Mouse (Mus musculus) liver, adult 2 months (tissue): Measurements from ENCODE around the gene Ninj2. TPM values are rescaled to one million over a fixed set of nuclear protein-coding genes. Genes with fewer than 3 reads are reported as not detected.
"Not testable (repeated sequence)": the region's sequence is repeated elsewhere in the genome, so short reads cannot be mapped to it uniquely, and the experiment has no call there.

ENCODE experiments used
- DNase-seq: peaks from one replicate; pipeline ENCODE4 v3.0.0-alpha.2; 2011; ENCODE audit warnings: low read depth, low spot score; ENCODE audit errors: extremely low read depth
- H3K27ac ChIP-seq: fragments of 200-500 bp; replicated peaks from 2 replicates; pipeline ENCODE4 v1.5.1; 2012; ENCODE audit warnings: low read depth, mild to moderate bottlenecking, control low read depth, inconsistent platforms, low read length; ENCODE audit not compliant: insufficient read depth
- H3K27me3 ChIP-seq: fragments of 200-500 bp; 2 replicates; pipeline ENCODE4 v1.6.1; 2012; ENCODE audit warnings: mild to moderate bottlenecking, moderate library complexity, low read length, inconsistent platforms; ENCODE audit not compliant: control insufficient read depth, insufficient read depth
- H3K36me3 ChIP-seq: fragments of 200-500 bp; 2 replicates; pipeline ENCODE4 v1.6.1; 2012; ENCODE audit warnings: low read length, inconsistent platforms; ENCODE audit not compliant: control insufficient read depth, insufficient read depth
- H3K4me1 ChIP-seq: fragments of 200-500 bp; 2 replicates; pipeline ENCODE4 v1.6.1; 2011; ENCODE audit warnings: low read length; ENCODE audit not compliant: control insufficient read depth, insufficient read depth
- H3K4me3 ChIP-seq: fragments of 200-500 bp; 2 replicates; pipeline ENCODE4 v1.5.1; 2011; ENCODE audit warnings: low read depth, mild to moderate bottlenecking, control low read depth, low read length, moderate library complexity; ENCODE audit not compliant: insufficient read depth
- H3K79me2 ChIP-seq: fragments of 200-500 bp; 2 replicates; pipeline ENCODE4 v1.6.1; 2012; ENCODE audit warnings: inconsistent platforms, mild to moderate bottlenecking, low read length, moderate library complexity; ENCODE audit not compliant: control insufficient read depth, insufficient read depth
- H3K9ac ChIP-seq: fragments of 200-500 bp; 2 replicates; pipeline ENCODE4 v1.6.1; 2012; ENCODE audit warnings: low read depth, mild to moderate bottlenecking, control low read depth, inconsistent platforms, low read length
- CTCF ChIP-seq: fragments of 200-500 bp; IDR thresholded peaks from 2 replicates; pipeline ENCODE4 v1.5.1; 2011; ENCODE audit warnings: low read depth, low read length, control low read depth
- POLR2A ChIP-seq: fragments of 200-500 bp; IDR thresholded peaks from 2 replicates; pipeline ENCODE4 v1.6.1; 2011; ENCODE audit warnings: low read length, control low read depth; ENCODE audit not compliant: insufficient read depth; ENCODE audit errors: extremely low read depth
- WGBS: fragments of 180-500 bp; shearing (Covaris S2); methylation state at CpG from one replicate; pipeline ENCODE4 v1.1.7; 2018; 5-methylcytosine and 5-hydroxymethylcytosine counted together
- polyA plus RNA-seq: library from polyadenylated mRNA; depleted of rRNA; stranded (reverse); fragments of >200 nt; gene quantifications from 2 replicates; pipeline ENCODE4 v1.2.3, GENCODE M21; 2012
- total RNA-seq: library from RNA; depleted of rRNA; stranded (reverse); fragments of >200 nt; gene quantifications from 2 replicates; pipeline ENCODE4 v1.2.3, GENCODE M21; 2014

The Ninj2 gene
- total and polyA plus RNA-seq, 2 experiments = not detected

DNA sequence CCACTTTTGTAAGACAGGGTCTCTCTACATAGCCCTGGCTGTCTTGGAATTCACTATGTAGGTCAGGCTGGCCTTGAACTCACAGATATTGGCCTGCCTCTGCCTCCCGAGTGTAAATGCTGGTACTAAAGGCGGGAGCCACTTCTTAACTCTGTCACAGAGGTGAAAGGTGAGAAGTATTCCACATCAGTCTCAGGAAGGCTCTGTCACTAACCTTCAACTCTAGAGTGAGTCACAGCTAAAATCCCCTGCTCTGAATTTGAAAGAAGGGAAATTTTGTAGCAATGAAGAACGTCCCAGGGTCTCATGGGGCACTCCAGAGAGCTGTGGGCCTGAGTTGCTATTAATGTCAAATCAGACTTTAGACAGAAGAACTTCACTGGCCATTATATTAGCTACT is 7.3 kb upstream of the Ninj2 start:
- H3K36me3 ChIP-seq = no peaks in the 10 kb centered on the region
- H3K79me2 ChIP-seq = no peaks in the 10 kb centered on the region
- no peaks in the 10 kb centered on the region for H3K4me1 ChIP-seq
- H3K9ac ChIP-seq = no peak overlapping the region
- H3K27ac ChIP-seq = no peak overlapping the region
- DNase-seq = no peak
- no peak overlapping the region for H3K4me3 ChIP-seq
- TF ChIP-seq POLR2A (no peak), CTCF (no peak)
- no peaks in the 10 kb centered on the region for H3K27me3 ChIP-seq
- 93% methylated on average over 3 of the region's 3 CpGs for WGBS

DNA sequence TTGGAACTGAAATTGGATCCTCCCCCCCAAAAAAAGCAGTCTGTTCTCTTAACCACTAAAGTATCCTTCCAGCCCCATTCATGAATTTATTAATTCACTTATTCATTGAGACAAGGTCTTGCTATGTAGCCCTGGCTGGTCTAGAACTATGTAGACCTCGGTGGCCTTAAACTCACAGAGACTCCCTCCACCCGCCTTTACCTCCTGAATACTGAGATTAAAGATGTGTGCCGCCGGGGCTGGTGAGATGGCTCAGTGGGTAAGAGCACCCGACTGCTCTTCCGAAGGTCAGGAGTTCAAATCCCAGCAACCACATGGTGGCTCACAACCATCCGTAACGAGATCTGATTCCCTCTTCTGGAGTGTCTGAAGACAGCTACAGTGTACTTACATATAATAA is 6.1 kb upstream of the Ninj2 start:
- not testable (repeated sequence) for H3K79me2 ChIP-seq, H3K36me3 ChIP-seq, DNase-seq, H3K27me3 ChIP-seq, H3K4me3 ChIP-seq, H3K9ac ChIP-seq, H3K27ac ChIP-seq, H3K4me1 ChIP-seq
- WGBS = 98% methylated on average over 8 of the region's 8 CpGs

DNA sequence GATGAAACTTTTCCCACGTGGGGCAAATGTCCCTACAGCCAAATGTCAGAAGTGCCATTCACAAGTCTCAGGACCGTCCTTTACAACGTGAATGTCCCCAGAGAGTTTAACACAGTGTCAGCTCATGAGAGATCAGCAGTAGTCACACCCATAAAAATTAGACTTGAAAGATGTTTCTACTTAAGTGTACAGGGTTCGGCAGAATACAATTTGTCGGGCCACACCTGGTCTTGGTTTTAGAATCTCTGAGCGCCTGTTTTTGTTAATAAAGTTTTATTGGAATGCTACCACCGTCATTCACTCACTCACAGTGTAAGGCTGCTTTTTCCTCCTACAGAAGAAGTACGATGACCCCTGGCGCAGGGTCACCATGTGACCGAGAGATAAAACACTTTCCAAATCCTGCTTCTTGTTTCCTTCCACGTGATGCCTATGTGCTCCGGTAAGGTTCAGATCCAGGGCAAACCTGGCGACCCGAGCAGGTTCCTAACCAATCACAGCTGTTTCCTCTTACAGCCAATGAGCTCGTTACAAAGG is 2.4 kb upstream of the Ninj2 start:
- DNase-seq = peak; percentile 25
- Histone ChIP-seq H3K4me3 (no peak overlapping the region), H3K27ac (no peak overlapping the region), H3K27me3 (no peaks in the 10 kb centered on the region), H3K36me3 (no peaks in the 10 kb centered on the region), H3K9ac (no peak overlapping the region), H3K79me2 (no peaks in the 10 kb centered on the region), H3K4me1 (no peaks in the 10 kb centered on the region)
- WGBS = 62% methylated on average over 15 of the region's 15 CpGs
- TF ChIP-seq CTCF (no peak), POLR2A (no peak)

DNA sequence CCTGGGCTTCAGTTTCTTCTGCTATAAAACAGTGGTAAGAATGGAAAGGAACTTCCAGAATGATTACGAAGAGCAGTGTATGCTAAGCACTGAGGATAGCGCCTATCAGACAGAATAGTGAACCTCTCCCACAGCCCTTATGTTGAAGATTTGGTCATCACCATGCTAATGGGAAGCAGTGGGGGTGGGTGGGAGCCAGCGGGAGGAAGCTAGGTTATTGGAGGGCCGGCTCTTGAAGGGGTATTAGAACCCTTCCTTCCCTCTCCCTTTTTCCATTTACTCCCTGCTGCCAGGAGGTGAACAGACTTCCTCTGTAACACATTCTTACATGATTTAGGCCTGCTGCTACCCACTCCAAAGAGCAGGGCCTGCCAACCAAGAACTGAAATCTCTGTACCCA is 1.2 kb upstream of the Ninj2 start:
- Histone ChIP-seq H3K27ac (no peak overlapping the region), H3K79me2 (no peaks in the 10 kb centered on the region), H3K36me3 (no peaks in the 10 kb centered on the region), H3K4me1 (no peaks in the 10 kb centered on the region), H3K27me3 (no peaks in the 10 kb centered on the region), H3K4me3 (no peak overlapping the region), H3K9ac (no peak overlapping the region)
- DNase-seq = no peak
- TF ChIP-seq POLR2A (no peak), CTCF (no peak)
- WGBS = 92% methylated on average over 4 of the region's 4 CpGs

DNA sequence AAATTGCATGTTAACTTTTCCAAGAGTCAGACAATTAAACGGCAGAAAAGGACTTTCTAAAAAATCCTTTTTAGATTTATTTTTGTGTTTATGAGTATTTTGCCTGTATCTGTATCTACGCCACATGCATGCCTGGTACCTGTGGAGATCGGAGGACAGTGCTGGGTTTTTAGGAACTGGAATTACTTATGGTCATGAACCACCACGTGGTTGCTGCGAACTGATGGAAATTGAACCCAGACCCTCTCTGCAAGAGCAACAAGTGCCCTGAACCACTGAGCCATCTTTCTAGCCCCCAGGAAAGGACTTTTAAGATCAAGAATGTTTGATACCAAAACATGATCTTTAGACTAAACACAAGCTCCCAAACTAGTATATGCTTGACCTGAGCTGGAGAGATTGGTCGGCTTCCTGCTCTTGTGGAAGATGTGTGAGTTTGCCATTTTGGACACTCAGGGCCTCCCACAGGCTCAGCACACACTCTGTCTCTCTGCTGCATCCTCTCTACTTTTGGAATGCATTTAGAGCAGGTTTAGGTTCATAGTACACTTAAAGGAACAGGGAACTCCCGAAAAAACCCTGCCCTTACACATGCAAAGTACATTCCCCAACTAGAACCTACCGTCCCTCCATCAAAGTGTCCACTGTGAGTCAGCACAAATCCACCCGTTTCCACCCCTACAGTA is 1.1 kb downstream of the Ninj2 start:
- Histone ChIP-seq H3K4me1 (no peaks in the 10 kb centered on the region), H3K36me3 (no peaks in the 10 kb centered on the region), H3K9ac (no peak overlapping the region), H3K79me2 (no peaks in the 10 kb centered on the region), H3K27ac (no peak overlapping the region), H3K27me3 (no peaks in the 10 kb centered on the region), H3K4me3 (no peak overlapping the region)
- WGBS = 90% methylated on average over 9 of the region's 9 CpGs
- TF ChIP-seq CTCF (no peak), POLR2A (no peak)
- no peak for DNase-seq

DNA sequence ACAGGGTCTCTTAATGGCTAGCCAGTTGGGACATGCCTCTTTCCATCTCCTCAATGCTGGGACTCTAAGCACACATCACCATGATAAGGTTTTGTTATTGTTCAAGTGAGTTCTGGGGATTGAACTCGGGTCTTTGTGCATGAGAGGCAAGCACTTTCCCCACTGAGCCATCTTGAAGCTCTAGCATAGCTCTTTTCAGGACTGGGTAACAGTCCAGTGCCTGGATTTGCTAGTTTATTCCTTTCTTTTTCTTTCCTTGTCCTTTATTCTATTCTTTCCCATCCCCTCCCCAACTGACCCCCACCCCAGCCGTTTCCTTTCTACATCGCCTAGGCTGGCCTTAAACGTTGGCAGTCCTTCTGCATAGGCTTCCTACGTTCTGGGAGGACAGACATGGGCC is 1.9 kb downstream of the Ninj2 start:
- Histone ChIP-seq H3K4me3 (no peak overlapping the region), H3K27ac (no peak overlapping the region), H3K36me3 (no peaks in the 10 kb centered on the region), H3K4me1 (no peaks in the 10 kb centered on the region), H3K27me3 (no peaks in the 10 kb centered on the region), H3K9ac (no peak overlapping the region), H3K79me2 (no peaks in the 10 kb centered on the region)
- WGBS = 85% methylated on average over 5 of the region's 5 CpGs
- TF ChIP-seq CTCF (no peak), POLR2A (no peak)
- no peak for DNase-seq
